Mouse (Mus musculus) limb, embryonic 13.5 days (tissue): ENCODE measurements around the gene Xpnpep1. TPM values are rescaled to one million over a fixed set of nuclear protein-coding genes. Genes with fewer than 3 reads are reported as not detected.
A peak's percentile ranks its signal among the peaks of the same experiment; 100 is the strongest.

Source experiments
- ATAC-seq: fragments of 200-750 bp; cut with Nextera tagmentation; 2 replicates; pipeline ENCODE4 v1.8.0; 2017; ENCODE audit warnings: low read depth, moderate number of reproducible peaks, moderate TSS enrichment; ENCODE audit not compliant: low FRiP score
- H3K27ac ChIP-seq: fragments of 300-500 bp; sonication (generic); 2 replicates; pipeline ENCODE4 v1.5.1; 2015; ENCODE audit warnings: inconsistent platforms, mild to moderate bottlenecking, moderate library complexity
- H3K27me3 ChIP-seq: fragments of 300-500 bp; sonication (generic); 2 replicates; pipeline ENCODE4 v1.6.1; 2015; ENCODE audit warnings: mild to moderate bottlenecking, inconsistent platforms
- H3K36me3 ChIP-seq: fragments of 300-500 bp; sonication (generic); 2 replicates; pipeline ENCODE4 v1.6.1; 2015; ENCODE audit warnings: inconsistent platforms, mild to moderate bottlenecking, moderate library complexity
- H3K4me1 ChIP-seq: fragments of 300-500 bp; sonication (generic); 2 replicates; pipeline ENCODE4 v1.6.1; 2015; ENCODE audit warnings: inconsistent platforms
- H3K4me2 ChIP-seq: fragments of 300-500 bp; sonication (generic); replicated peaks from 2 replicates; pipeline ENCODE4 v1.6.1; 2015; ENCODE audit warnings: inconsistent platforms, mild to moderate bottlenecking, moderate library complexity
- H3K4me3 ChIP-seq: fragments of 300-500 bp; sonication (generic); 2 replicates; pipeline ENCODE4 v1.5.1; 2015; ENCODE audit warnings: moderate library complexity, mild to moderate bottlenecking, inconsistent platforms
- H3K9ac ChIP-seq: fragments of 300-500 bp; sonication (generic); 2 replicates; pipeline ENCODE4 v1.6.1; 2015; ENCODE audit warnings: mild to moderate bottlenecking, inconsistent platforms
- H3K9me3 ChIP-seq: fragments of 300-500 bp; sonication (generic); 2 replicates; pipeline ENCODE4 v1.6.1; 2016; ENCODE audit warnings: inconsistent platforms
- WGBS: fragments of 180-500 bp; shearing (Covaris S2); methylation state at CpG from one replicate; pipeline ENCODE4 v1.1.7; 2015; 5-methylcytosine and 5-hydroxymethylcytosine counted together
- polyA plus RNA-seq: library from polyadenylated mRNA; unstranded; fragments of >200 nt; fragmentation: Nextera tagmentation; extraction: Ambion mirVana; gene quantifications from 2 replicates; pipeline ENCODE4 v1.2.1, GENCODE M21; 2015

Xpnpep1 gene
- polyA plus RNA-seq, 1 experiment from 2014 or later, result 163 TPM

GRCm38 (mm10) chr19:53008020-53008705, 31.9 kb downstream of the Xpnpep1 start:
- H3K36me3 ChIP-seq, result peaks cover 71% of the 10 kb centered on the region
- H3K4me3 ChIP-seq, result no peak overlapping the region
- WGBS, result 62% methylated on average over 6 of the region's 6 CpGs
- no peaks in the 10 kb centered on the region for H3K27me3 ChIP-seq
- no peak overlapping the region for H3K9ac ChIP-seq
- H3K9me3 ChIP-seq, result no peaks in the 10 kb centered on the region
- ATAC-seq, result peak; percentile 35
- H3K27ac ChIP-seq, result peak overlapping the region; percentile 66; the same call in 1 of the 2 replicates
- no peak overlapping the region for H3K4me2 ChIP-seq
- peaks cover 52% of the 10 kb centered on the region for H3K4me1 ChIP-seq

- Histone ChIP-seq H3K27me3 (no peaks in the 10 kb centered on the region), H3K4me1 (peaks cover 30% of the 10 kb centered on the region), H3K27ac (no peak overlapping the region), H3K9me3 (no peaks in the 10 kb centered on the region), H3K9ac (no peak overlapping the region; the same call in 1 of the 2 replicates), H3K4me2 (no peak overlapping the region), H3K4me3 (no peak overlapping the region), H3K36me3 (peaks cover 79% of the 10 kb centered on the region)
- no peak for ATAC-seq
- WGBS, result 94% methylated on average over 19 of the region's 19 CpGs
Observed at GRCm38 (mm10) chr19:53005978-53006377, 34.0 kb downstream of the Xpnpep1 start.

DNA sequence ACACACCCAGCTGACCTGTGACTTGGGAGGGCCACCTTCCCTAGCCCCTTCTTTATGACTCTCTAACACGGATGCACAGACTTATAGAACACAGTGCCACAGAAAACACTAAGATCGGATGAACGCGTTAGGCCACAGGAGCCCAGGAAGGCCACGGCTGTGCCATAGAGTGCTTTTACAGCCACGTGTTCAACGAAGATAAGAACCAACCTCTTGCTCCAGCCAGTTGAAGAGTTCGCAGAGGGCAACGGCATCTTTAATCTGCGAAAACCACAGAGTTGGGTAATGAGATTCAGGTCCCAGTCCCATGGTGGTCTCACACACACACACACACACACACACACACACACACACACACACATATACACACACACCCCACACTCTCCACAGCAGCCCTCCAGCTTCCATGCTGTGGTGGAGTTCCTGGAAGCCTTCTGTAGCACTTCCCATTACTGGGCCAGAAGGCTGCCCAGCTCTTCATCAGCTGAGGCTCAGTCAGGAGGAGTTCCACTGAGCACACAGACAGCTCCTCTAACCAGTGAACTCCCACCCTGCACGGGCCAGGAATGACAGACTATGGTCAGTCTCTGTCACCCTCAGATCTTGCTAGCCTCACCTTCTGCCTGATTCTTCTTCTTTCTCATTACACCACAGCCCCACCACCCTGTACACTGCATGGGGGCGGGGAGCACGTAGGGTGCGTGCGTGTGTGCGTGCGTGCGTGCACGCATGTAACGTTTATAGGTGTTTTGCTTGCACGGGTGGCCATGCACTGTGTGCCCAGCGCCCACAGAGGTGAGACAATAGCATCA, 36.3 kb downstream of the Xpnpep1 start:
- ATAC-seq, result no peak
- Histone ChIP-seq H3K9me3 (no peaks in the 10 kb centered on the region), H3K4me1 (peaks cover 16% of the 10 kb centered on the region), H3K27ac (no peak overlapping the region), H3K27me3 (no peaks in the 10 kb centered on the region), H3K4me3 (no peak overlapping the region), H3K36me3 (peaks cover 89% of the 10 kb centered on the region), H3K9ac (no peak overlapping the region), H3K4me2 (no peak overlapping the region)
- WGBS, result 90% methylated on average over 22 of the region's 22 CpGs

DNA sequence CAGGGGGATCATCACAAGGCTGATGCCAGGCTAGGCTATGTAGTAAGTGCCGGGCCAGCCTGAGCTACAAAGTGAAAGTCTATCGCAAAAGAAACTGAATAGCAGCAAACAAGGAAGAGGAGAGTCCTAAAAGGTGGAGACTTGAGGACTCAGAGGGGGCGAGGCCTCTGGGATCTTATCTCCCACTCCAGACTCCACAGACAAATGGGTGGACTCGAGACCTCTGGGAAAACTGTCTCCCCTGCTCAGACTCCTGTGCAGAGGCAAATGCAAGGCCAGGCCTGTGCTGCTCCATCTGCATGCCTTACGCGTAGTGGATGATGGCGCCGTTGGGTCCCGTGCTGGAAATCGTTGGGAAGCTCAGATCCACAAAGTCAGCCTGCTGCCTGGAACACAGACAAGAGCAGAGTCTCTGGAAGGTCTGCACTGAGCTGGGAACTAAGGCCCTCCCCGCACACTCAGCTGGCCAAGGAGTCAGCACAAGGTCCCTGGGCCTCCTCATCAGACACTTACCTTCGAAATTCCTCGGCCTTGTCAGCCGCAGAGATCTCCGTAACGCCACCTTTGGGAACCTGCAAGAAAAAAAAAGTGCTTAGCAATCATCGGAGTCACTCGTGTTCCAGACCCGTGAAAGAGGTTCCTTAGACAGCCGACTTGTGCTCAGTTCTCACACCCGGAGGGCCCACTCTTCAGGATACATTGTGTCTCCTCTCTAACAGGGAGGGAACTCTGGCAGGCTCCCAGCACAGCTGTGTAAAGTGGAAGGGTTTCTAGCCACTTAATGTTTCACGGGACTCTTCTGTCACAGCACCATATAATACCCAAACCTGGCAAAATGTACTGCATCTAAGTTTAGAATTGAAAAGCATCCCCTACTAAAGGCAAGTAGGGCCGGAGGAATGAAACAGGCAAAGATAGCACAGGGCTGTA, 37.6 kb downstream of the Xpnpep1 start:
- Histone ChIP-seq H3K36me3 (peaks cover 99% of the 10 kb centered on the region), H3K4me2 (no peak overlapping the region), H3K9ac (no peak overlapping the region), H3K27me3 (no peaks in the 10 kb centered on the region), H3K4me3 (no peak overlapping the region), H3K27ac (no peak overlapping the region), H3K4me1 (peaks cover 15% of the 10 kb centered on the region), H3K9me3 (no peaks in the 10 kb centered on the region)
- no peak for ATAC-seq
- 88% methylated on average over 23 of the region's 23 CpGs for WGBS

DNA sequence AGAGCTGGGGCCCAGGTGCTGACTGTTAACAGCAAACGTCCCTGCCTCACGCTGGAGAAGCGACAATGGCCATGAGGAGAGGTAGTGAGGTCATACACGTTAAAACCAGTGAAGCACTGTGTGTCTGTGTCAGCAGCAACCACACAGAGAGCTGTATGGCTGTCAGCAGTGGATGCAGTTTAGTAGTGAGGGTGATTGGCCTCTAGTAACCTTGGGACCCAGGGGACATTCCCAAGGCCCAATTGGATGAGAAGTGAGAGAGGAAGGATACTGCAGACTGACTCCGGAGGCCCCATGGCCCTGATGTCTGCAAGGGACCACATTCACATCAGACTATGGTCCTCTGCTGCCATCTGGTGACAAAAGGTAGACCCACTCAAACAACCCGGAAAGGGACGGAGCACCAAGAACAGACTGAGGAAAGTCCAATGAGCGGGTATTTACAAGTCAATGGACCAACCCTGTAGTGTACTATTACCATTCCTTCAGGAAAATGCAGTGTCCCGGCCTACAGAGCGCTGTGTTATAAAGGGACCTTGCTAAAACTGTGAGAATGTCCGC, 47.1 kb downstream of the Xpnpep1 start:
- Histone ChIP-seq H3K27me3 (no peaks in the 10 kb centered on the region), H3K36me3 (peaks cover 70% of the 10 kb centered on the region)

GRCm38 (mm10) chr19:52991924-52992323, 48.1 kb downstream of the Xpnpep1 start:
- Histone ChIP-seq H3K4me2 (no peak overlapping the region), H3K9ac (no peak overlapping the region), H3K4me3 (no peak overlapping the region), H3K9me3 (no peaks in the 10 kb centered on the region), H3K27ac (no peak overlapping the region), H3K4me1 (no peaks in the 10 kb centered on the region), H3K36me3 (peaks cover 61% of the 10 kb centered on the region), H3K27me3 (no peaks in the 10 kb centered on the region)
- WGBS, result 89% methylated on average over 10 of the region's 10 CpGs
- ATAC-seq, result no peak

More for the DNA sequence above, 47.1 kb downstream of the Xpnpep1 start:
- Histone ChIP-seq H3K4me3 (no peak overlapping the region), H3K9ac (no peak overlapping the region), H3K4me2 (no peak overlapping the region), H3K27ac (no peak overlapping the region), H3K9me3 (no peaks in the 10 kb centered on the region), H3K4me1 (no peaks in the 10 kb centered on the region)
- peak; percentile 78 for ATAC-seq
- 81% methylated on average over 11 of the region's 11 CpGs for WGBS

GRCm38 (mm10) chr19:52979020-52979711, 60.8 kb downstream of the Xpnpep1 start:
- no peaks in the 10 kb centered on the region for H3K36me3 ChIP-seq
- no peaks in the 10 kb centered on the region for H3K4me1 ChIP-seq
- WGBS, result 74% methylated on average over 12 of the region's 12 CpGs
- no peaks in the 10 kb centered on the region for H3K9me3 ChIP-seq
- no peaks in the 10 kb centered on the region for H3K27me3 ChIP-seq
- no peak overlapping the region for H3K4me3 ChIP-seq
- no peak overlapping the region for H3K4me2 ChIP-seq
- no peak for ATAC-seq
- no peak overlapping the region for H3K27ac ChIP-seq
- no peak overlapping the region for H3K9ac ChIP-seq

GRCm38 (mm10) chr19:52975564-52976185, 64.3 kb downstream of the Xpnpep1 start:
- no peak overlapping the region for H3K27ac ChIP-seq
- no peaks in the 10 kb centered on the region for H3K36me3 ChIP-seq
- H3K27me3 ChIP-seq, result no peaks in the 10 kb centered on the region
- H3K4me3 ChIP-seq, result no peak overlapping the region
- peaks cover 4% of the 10 kb centered on the region for H3K9me3 ChIP-seq
- ATAC-seq, result peak; percentile 61; the same call in 1 of the 2 replicates
- H3K4me2 ChIP-seq, result no peak overlapping the region
- no peak overlapping the region for H3K9ac ChIP-seq
- 53% methylated on average over 15 of the region's 15 CpGs for WGBS
- no peaks in the 10 kb centered on the region for H3K4me1 ChIP-seq

- 65% methylated on average over 8 of the region's 8 CpGs for WGBS
Observed at GRCm38 (mm10) chr19:52966339-52966738, 73.7 kb downstream of the Xpnpep1 start.

GRCm38 (mm10) chr19:52962745-52963144, 77.3 kb downstream of the Xpnpep1 start:
- H3K4me1 ChIP-seq, result no peaks in the 10 kb centered on the region
- H3K27ac ChIP-seq, result no peak overlapping the region
- H3K9ac ChIP-seq, result no peak overlapping the region
- H3K4me2 ChIP-seq, result no peak overlapping the region
- WGBS, result 84% methylated on average over 2 of the region's 2 CpGs
- H3K9me3 ChIP-seq, result no peaks in the 10 kb centered on the region
- H3K36me3 ChIP-seq, result no peaks in the 10 kb centered on the region
- no peaks in the 10 kb centered on the region for H3K27me3 ChIP-seq
- ATAC-seq, result no peak
- H3K4me3 ChIP-seq, result no peak overlapping the region

More at GRCm38 (mm10) chr19:52966339-52966738, 73.7 kb downstream of the Xpnpep1 start:
- no peaks in the 10 kb centered on the region for H3K4me1 ChIP-seq
- no peaks in the 10 kb centered on the region for H3K27me3 ChIP-seq
- H3K4me3 ChIP-seq, result no peak overlapping the region
- H3K27ac ChIP-seq, result no peak overlapping the region
- ATAC-seq, result no peak
- no peaks in the 10 kb centered on the region for H3K36me3 ChIP-seq
- no peaks in the 10 kb centered on the region for H3K9me3 ChIP-seq
- no peak overlapping the region for H3K4me2 ChIP-seq
- H3K9ac ChIP-seq, result no peak overlapping the region
